Mouse (Mus musculus) erythroblast, embryonic 14.5 days (primary cell): ENCODE data around the gene Il18rap.

Experiments
- GATA1 ChIP-seq: IDR thresholded peaks from 2 replicates; pipeline ENCODE4 v1.6.1; 2012; ENCODE audit warnings: low read length, inconsistent platforms, mixed read lengths
- TAL1 ChIP-seq: IDR thresholded peaks from 3 replicates; pipeline ENCODE4 v1.6.1; 2012; ENCODE audit warnings: low read length, inconsistent platforms, mixed read lengths

GRCm38 (mm10) chr1:40516364-40516763 lies 1.2 kb downstream of the Il18rap start:
- TF ChIP-seq GATA1 (no peak), TAL1 (no peak)
